Mouse (Mus musculus) liver, embryonic 11.5 days (tissue): ENCODE data around the gene Adcy9. TPM values are rescaled to one million over a fixed set of nuclear protein-coding genes. Genes with fewer than 3 reads are reported as not detected.
A peak's percentile ranks its signal among the peaks of the same experiment; 100 is the strongest.

Source experiments
- ATAC-seq: fragments of 200-750 bp; cut with Nextera tagmentation; replicated peaks from 2 replicates; pipeline ENCODE4 v1.8.0; 2017; ENCODE audit warnings: moderate number of reproducible peaks, mild to moderate bottlenecking, moderate TSS enrichment, moderate library complexity; ENCODE audit not compliant: low FRiP score
- DNase-seq: peaks from one replicate; pipeline ENCODE4 v3.0.0-alpha.2; 2017; ENCODE audit warnings: low spot score
- H3K27ac ChIP-seq: fragments of 300-500 bp; sonication (generic); 2 replicates; pipeline ENCODE4 v1.5.1; 2014; ENCODE audit warnings: mild to moderate bottlenecking, low read depth, low read length, control low read depth
- H3K27me3 ChIP-seq: fragments of 300-500 bp; sonication (generic); replicated peaks from 2 replicates; pipeline ENCODE4 v1.6.1; 2014; ENCODE audit warnings: low read length, mixed read lengths; ENCODE audit not compliant: control insufficient read depth, insufficient read depth
- H3K36me3 ChIP-seq: fragments of 300-500 bp; sonication (generic); 2 replicates; pipeline ENCODE4 v1.6.1; 2014; ENCODE audit warnings: mild to moderate bottlenecking, low read length, moderate library complexity, mixed read lengths; ENCODE audit not compliant: control insufficient read depth, insufficient read depth
- H3K4me1 ChIP-seq: fragments of 300-500 bp; sonication (generic); replicated peaks from 2 replicates; pipeline ENCODE4 v1.6.1; 2014; ENCODE audit warnings: low read length, mixed read lengths; ENCODE audit not compliant: control insufficient read depth, insufficient read depth
- H3K4me2 ChIP-seq: fragments of 300-500 bp; sonication (generic); 2 replicates; pipeline ENCODE4 v1.6.1; 2014; ENCODE audit warnings: mild to moderate bottlenecking, control low read depth, moderate library complexity
- H3K4me3 ChIP-seq: fragments of 300-500 bp; sonication (generic); 2 replicates; pipeline ENCODE4 v1.5.1; 2014; ENCODE audit warnings: low read depth, low read length, control low read depth
- H3K9ac ChIP-seq: fragments of 300-500 bp; sonication (generic); 2 replicates; pipeline ENCODE4 v1.6.1; 2014; ENCODE audit warnings: low read depth, low read length, control low read depth
- H3K9me3 ChIP-seq: fragments of 300-500 bp; sonication (generic); 2 replicates; pipeline ENCODE4 v1.6.1; 2016; ENCODE audit warnings: low read length, inconsistent platforms, mixed read lengths; ENCODE audit not compliant: control insufficient read depth
- WGBS: fragments of 180-500 bp; shearing (Covaris S2); extraction: QIAGEN DNeasy Blood & Tissue Kit; methylation state at CpG from one replicate; pipeline ENCODE4 v1.1.7; 2014; 5-methylcytosine and 5-hydroxymethylcytosine counted together
- polyA plus RNA-seq: library from polyadenylated mRNA; unstranded; fragments of >200 nt; fragmentation: Nextera tagmentation; extraction: Ambion mirVana; gene quantifications from 2 replicates; pipeline ENCODE4 v1.2.1, GENCODE M21; 2014

Adcy9 gene
- polyA plus RNA-seq, 1 experiment from 2014 or later: 1.6 TPM

- no peaks in the 10 kb centered on the region for H3K27me3 ChIP-seq
- no peak overlapping the region for H3K27ac ChIP-seq
- DNase-seq (no peak), ATAC-seq (no peak)
- no peaks in the 10 kb centered on the region for H3K4me1 ChIP-seq
- 75% methylated on average over 4 of the region's 4 CpGs for WGBS
- H3K9me3 ChIP-seq: no peaks in the 10 kb centered on the region
- no peaks in the 10 kb centered on the region for H3K36me3 ChIP-seq
- no peak overlapping the region for H3K4me3 ChIP-seq
- no peak overlapping the region for H3K9ac ChIP-seq
- no peak overlapping the region for H3K4me2 ChIP-seq
Measured at GRCm38 (mm10) chr16:4381487-4381886, 38.8 kb downstream of the Adcy9 start.

- Histone ChIP-seq H3K4me3 (no peak overlapping the region), H3K9me3 (no peaks in the 10 kb centered on the region), H3K9ac (no peak overlapping the region), H3K36me3 (no peaks in the 10 kb centered on the region), H3K4me2 (no peak overlapping the region), H3K4me1 (no peaks in the 10 kb centered on the region), H3K27me3 (no peaks in the 10 kb centered on the region), H3K27ac (no peak overlapping the region)
- ATAC-seq (no peak), DNase-seq (no peak)
- 92% methylated on average over 1 of the region's 1 CpGs for WGBS
Measured at GRCm38 (mm10) chr16:4378788-4379187, 41.5 kb downstream of the Adcy9 start.

GRCm38 (mm10) chr16:4377556-4377955 lies 42.7 kb downstream of the Adcy9 start:
- WGBS: 73% methylated on average over 5 of the region's 5 CpGs
- Histone ChIP-seq H3K4me3 (no peak overlapping the region), H3K27ac (no peak overlapping the region), H3K4me2 (no peak overlapping the region), H3K9ac (no peak overlapping the region), H3K27me3 (no peaks in the 10 kb centered on the region), H3K4me1 (no peaks in the 10 kb centered on the region), H3K9me3 (no peaks in the 10 kb centered on the region), H3K36me3 (no peaks in the 10 kb centered on the region)
- ATAC-seq (no peak), DNase-seq (no peak)

DNA sequence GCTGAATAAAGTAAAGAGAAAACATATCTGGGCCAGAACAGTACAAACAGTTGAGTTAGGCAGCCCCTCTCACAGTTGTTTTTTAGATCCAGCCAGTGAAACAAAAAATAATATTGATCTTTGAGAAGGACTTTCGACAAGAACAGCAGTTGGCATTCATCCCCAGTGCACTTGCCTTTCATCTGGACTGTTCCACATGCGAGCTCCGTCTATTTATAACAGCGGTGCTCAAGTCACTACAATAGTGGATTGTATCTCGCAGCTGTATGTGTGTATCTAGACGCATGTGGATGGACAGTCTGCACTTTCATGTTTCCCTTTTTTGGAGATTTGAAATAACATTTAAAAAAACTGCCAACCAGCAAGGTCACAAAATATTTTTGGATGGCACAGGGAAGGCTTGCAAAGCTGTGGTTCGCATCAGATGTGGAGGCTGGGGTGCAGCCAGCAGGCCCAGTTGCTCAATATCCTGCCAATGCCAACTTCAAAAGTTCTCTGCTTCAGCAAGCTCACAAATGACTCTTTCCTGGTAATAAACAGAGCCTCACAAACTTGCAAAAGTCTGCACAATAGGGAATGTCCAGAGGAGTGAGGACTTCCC lies 45.4 kb downstream of the Adcy9 start:
- Histone ChIP-seq H3K4me2 (no peak overlapping the region), H3K36me3 (no peaks in the 10 kb centered on the region), H3K4me1 (peaks cover 4% of the 10 kb centered on the region; the same call in 1 of the 2 replicates), H3K4me3 (no peak overlapping the region), H3K27ac (no peak overlapping the region), H3K9me3 (no peaks in the 10 kb centered on the region), H3K27me3 (no peaks in the 10 kb centered on the region), H3K9ac (no peak overlapping the region)
- no peak for ATAC-seq
- 83% methylated on average over 7 of the region's 7 CpGs for WGBS
- peak; percentile 26 for DNase-seq

GRCm38 (mm10) chr16:4374270-4374669 lies 46.0 kb downstream of the Adcy9 start:
- Histone ChIP-seq H3K9ac (no peak overlapping the region), H3K4me1 (peaks cover 4% of the 10 kb centered on the region; the same call in 1 of the 2 replicates), H3K4me3 (no peak overlapping the region), H3K27ac (no peak overlapping the region), H3K27me3 (no peaks in the 10 kb centered on the region), H3K9me3 (no peaks in the 10 kb centered on the region), H3K4me2 (no peak overlapping the region), H3K36me3 (no peaks in the 10 kb centered on the region)
- 81% methylated on average over 5 of the region's 5 CpGs for WGBS
- ATAC-seq: no peak
- DNase-seq: no peak

- Histone ChIP-seq H3K36me3 (no peaks in the 10 kb centered on the region), H3K27me3 (no peaks in the 10 kb centered on the region), H3K4me3 (no peak overlapping the region), H3K4me1 (peaks cover 18% of the 10 kb centered on the region), H3K27ac (no peak overlapping the region), H3K9me3 (no peaks in the 10 kb centered on the region), H3K4me2 (no peak overlapping the region), H3K9ac (no peak overlapping the region)
- DNase-seq (no peak), ATAC-seq (no peak)
- 25% methylated on average over 2 of the region's 2 CpGs for WGBS
Measured at GRCm38 (mm10) chr16:4371039-4371438, 49.3 kb downstream of the Adcy9 start.

DNA sequence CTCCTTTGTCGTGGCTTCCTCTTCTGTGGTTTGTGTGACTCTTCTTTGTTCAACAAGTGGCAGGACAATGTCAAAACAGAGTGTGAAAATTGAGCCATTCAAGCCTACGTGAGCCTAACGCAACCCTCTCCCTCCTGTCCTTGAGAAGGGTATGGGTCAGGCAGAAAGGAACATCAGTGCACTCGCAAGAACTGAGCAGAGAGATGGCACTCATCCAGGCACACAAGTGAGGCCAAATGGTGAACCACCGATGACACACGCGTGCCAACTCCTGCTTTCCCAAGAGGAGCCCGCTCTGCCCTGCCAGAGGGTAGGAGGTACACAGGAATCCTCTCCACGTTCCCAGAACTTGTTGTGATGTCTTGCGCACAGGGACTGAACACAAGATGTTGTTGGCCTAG lies 50.2 kb downstream of the Adcy9 start:
- Histone ChIP-seq H3K4me3 (no peak overlapping the region), H3K27ac (no peak overlapping the region), H3K9me3 (no peaks in the 10 kb centered on the region), H3K9ac (no peak overlapping the region), H3K27me3 (no peaks in the 10 kb centered on the region), H3K36me3 (no peaks in the 10 kb centered on the region), H3K4me1 (peaks cover 18% of the 10 kb centered on the region), H3K4me2 (no peak overlapping the region)
- no peak for ATAC-seq
- no peak for DNase-seq
- WGBS: 76% methylated on average over 10 of the region's 10 CpGs

DNA sequence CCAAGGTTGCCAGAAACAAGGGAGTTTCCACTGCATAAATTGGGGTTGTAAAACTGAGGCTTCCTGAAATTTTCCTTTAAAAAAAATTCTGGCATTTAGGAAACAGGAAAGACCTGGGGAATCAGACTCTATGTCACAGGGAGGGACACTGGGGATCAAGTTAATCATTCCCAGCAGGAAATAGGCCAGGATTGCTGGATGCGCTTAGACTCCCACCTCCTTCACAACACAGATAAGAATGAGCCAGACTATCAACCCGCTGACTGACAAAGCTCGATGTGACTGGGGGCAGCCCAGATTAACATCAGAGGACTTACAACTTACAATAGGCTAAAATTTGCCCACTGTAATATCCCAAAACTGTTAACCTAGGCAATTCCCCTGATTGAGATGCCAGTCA lies 52.4 kb downstream of the Adcy9 start:
- Histone ChIP-seq H3K9me3 (no peaks in the 10 kb centered on the region), H3K36me3 (no peaks in the 10 kb centered on the region), H3K27ac (no peak overlapping the region), H3K27me3 (no peaks in the 10 kb centered on the region), H3K4me2 (no peak overlapping the region), H3K4me3 (no peak overlapping the region), H3K9ac (no peak overlapping the region), H3K4me1 (peaks cover 26% of the 10 kb centered on the region)
- ATAC-seq: 0 out of 2 replicates have a peak, but pooled peaks have one; percentile 34
- 39% methylated on average over 3 of the region's 3 CpGs for WGBS
- DNase-seq: no peak

- ATAC-seq: no peak
- WGBS: 83% methylated on average over 1 of the region's 1 CpGs
Measured at GRCm38 (mm10) chr16:4367291-4367690, 53.0 kb downstream of the Adcy9 start.

More at GRCm38 (mm10) chr16:4367291-4367690, 53.0 kb downstream of the Adcy9 start:
- Histone ChIP-seq H3K27ac (no peak overlapping the region), H3K4me3 (no peak overlapping the region), H3K9ac (no peak overlapping the region), H3K36me3 (no peaks in the 10 kb centered on the region), H3K9me3 (no peaks in the 10 kb centered on the region), H3K4me2 (no peak overlapping the region), H3K4me1 (peaks cover 26% of the 10 kb centered on the region), H3K27me3 (no peaks in the 10 kb centered on the region)
- DNase-seq: no peak
